Mouse (Mus musculus): ENCODE measurements at regions not wholly inside any gene's neighbourhood (a gene's known extent, or its start where the extent isn't known, plus 50 kb on each side); places are given as distances from the start of the nearest gene placed in this dataset.

DNA sequence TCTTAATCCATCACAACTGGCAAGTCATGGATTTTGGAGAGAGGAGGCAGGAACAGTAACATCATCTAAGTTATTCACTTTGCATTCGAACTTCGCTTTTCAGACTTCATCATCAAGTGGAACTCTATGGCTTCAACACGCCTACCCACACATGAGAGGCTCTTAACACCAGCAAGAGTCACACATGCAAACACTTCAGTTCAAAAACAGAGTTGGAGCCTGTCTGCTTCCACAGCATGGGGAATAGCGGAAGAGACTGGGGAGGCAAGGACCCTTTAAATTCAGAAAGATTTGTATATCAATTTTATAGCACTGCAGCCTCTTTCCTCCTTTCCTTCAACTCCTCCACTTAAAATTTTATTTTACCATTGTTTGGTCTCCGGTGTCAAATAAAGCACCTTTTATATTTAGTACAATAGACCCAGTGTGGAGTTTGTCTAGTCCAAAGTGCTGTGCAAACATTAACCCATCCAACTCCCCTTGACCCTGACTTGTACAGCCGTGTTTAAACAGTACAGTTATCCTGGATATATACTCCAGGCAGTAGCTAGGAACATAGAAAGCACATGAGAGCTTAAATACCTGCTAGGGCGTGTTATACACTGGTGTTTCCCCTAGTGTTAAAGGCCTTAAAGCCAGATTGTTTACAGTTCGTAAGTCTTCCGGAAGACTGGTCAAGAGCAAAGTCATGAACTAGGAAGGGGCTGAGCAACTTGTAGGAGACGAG, 203.5 kb downstream of the Fgf9 start:
- no peak for ATAC-seq (ENCODE audit: poor library complexity, severe bottlenecking)

DNA sequence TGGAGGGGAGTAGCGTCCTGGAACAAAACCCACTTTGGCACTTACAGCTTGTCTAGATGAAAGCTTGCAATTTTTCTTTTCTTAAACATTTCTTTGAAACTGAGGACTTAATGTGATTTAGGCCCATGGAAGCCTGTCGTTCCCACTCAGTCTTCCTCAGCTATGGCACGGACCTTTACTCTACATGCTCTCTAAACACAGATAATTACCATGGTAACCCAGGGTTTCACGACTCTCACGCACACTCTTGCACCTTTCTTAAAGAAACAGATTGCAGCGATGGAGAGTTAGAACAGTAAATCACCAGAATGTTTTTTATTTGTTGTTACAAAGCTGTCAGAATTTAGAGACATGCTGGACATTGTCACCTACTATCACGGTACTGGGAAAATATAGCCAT, 195.0 kb downstream of the Fgf9 start:
- ATAC-seq (ENCODE audit: poor library complexity, severe bottlenecking) = no peak

DNA sequence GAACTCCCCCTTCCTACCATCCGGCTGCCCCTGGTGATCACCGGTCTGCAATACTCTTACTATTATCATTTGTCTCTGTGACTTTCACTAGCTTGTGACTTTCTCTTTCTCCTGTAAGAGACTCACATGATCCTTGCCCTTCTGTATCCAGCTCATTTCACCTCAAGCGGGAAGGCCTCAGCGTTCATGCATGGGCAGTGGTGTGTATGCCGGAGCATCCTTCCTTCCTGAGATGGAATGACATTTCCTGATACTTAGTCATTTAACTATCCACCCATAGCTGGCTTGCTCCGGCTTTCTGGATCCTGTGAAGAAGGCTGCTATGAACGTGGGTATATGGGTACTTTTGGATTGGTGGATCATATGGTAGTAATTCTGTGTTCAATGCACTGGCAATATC, 194.1 kb downstream of the Fgf9 start:
- ATAC-seq (ENCODE audit: poor library complexity, severe bottlenecking) = no peak

DNA sequence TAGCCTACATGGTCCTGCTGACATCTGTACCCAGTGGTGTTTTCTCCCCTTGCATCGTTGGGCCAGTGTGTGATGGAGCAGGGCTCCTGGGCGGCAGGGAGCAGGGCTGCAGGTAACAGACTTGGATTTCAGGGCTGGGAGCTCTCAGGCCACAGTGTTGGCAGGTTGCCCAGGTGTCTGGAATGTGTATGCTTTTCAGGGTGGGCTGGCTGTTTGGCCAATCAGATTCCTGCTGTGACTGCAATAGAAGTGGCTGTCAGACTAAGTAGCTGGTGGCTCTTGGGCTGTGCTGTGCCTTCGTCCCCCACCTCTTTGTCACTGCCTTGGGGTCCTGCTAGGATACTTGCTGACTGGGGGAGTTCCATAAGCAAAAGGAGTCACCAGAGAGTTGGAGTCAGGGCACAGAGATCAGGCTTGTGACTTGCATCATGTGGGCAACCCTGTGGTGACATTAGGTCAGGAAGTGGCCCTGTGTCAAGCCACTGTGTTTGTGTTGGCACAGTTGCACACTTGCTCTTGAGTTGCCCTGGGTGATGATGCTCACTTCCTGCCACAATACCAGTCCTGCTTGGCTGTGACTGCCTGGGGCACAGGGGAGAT, 183.1 kb downstream of the Fgf9 start:
- no peak for ATAC-seq (ENCODE audit: poor library complexity, severe bottlenecking)

DNA sequence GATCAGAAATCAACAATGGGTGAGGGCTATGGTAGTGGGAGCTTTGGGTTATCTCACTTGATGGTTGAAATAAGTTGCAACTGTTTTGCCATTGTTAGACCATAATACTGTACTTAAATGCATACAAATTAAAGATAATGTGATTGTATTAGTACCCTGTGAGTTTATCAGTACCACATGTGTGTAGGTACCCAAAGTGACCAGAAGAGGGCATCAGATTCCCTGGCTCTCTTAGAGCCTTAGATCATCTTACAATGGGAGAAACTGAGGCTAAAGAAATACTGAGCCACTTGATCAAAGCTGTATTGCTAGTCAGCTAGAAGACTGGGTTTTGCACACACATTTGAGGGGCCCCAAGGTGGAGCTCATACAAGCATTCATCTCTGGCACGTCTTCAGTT, 155.5 kb downstream of the Fgf9 start:
- ATAC-seq (ENCODE audit: poor library complexity, severe bottlenecking) = no peak

DNA sequence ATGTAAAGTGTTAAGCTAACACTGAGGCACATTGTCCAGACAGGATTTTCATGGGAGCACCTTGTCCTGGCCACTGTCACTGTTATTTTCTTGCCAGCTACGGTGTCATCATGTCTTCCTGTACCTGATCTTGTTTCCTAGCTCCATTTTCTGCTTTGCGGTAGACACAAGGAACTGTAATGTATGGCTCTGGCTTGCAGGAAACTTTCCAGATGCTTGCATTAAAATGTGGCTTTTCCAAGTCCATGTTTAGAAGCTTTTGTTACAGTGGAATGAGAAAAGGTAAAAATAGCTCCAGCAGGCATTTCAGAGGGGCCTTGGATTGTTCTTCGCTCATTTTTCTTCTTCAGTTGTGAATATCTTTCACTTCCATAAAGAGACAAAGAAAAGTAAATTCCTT, 154.1 kb downstream of the Fgf9 start:
- no peak for ATAC-seq (ENCODE audit: poor library complexity, severe bottlenecking)

DNA sequence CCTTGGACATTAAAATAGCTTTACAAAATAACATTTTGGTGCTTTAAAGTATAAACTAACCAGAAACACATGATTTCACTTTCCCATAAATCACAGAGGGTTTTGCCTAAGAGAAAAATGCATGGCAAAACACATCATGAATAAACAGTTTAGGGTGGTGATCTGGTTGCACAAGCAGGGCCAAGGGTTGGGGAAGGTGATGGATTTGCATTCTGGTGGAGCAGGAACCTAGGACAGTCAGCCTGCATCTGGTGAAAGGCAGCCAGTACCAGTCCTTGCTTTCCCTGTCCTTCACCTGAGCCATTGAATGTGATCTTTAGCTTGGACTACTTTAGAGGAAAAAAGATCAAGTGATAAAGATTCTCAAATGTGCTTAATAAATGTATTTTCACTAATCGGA, 138.1 kb downstream of the Fgf9 start:
- no peak for ATAC-seq (ENCODE audit: poor library complexity, severe bottlenecking)

DNA sequence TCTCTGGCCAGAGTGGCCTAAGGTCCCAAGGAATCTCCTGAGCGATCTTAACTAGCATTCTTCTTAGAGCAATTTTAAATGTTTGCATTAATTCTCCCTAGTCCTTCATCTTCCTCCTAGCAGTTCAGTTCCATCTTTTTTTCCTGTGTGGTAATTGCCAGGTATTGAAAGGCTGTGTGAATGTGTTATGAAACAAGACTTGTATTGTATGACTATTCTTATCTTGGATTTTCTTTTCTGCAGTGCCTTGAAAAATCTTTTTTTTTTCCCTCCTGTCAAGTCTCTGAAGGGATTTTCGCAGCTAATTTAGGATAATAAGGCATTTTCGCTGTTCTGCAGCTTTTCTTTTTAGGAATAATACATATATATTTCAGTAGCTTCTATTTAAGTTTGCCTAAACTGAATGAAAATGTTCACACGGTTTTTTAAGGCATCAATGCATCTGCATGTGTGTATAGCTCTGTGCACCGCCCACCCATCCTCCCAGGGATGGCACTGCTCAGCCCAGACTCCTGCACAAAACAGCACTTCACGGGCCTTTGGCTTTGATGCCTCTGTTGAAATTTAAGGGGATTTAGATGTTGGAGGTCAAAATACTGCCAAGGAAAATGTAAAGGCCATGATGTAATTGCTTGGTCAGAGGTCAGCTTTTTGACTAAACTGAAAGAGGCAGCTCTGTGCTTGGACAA, 132.4 kb downstream of the Fgf9 start:
- no peak for ATAC-seq (ENCODE audit: poor library complexity, severe bottlenecking)

DNA sequence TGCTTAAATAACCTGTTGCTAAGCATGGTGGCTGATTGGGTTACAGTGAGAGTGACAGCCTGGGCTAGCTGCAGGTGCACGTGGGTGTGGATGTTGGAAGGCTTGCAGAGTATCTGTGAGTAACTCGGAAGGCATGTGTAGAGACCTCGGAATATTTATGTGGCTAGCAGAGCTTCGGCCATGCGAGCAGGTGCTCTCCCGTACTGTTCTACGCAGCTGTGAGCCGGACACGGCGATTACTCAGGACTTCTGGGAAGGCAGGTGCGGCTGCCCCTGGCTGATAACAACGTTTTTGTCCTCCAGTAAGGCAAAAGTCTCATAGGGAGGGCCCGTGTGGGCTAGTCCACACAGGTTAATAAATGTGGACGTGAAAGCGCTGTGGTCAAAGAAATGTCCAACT, 119.6 kb downstream of the Fgf9 start:
- ATAC-seq (ENCODE audit: poor library complexity, severe bottlenecking) = no peak

DNA sequence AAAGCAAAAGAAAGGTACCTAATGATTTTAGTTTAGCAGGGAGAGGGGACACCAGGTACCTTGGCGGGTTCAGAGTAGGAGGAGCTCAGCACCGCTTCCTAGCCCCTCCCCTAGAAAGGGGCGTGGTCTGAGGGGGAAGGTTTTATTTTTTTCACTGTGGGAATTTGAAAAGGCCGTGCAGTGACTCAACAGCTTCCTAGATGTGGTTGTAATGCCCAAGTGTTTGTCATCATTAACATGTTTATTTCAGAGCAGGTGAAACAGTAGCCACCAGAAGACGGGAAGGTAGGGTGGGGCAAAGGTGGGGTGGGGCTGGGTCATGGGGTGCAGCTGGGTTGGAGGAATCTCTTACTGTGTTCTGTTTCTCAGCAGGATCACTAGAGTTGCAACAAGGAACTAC, 112.5 kb downstream of the Fgf9 start:
- ATAC-seq (ENCODE audit: poor library complexity, severe bottlenecking) = no peak

DNA sequence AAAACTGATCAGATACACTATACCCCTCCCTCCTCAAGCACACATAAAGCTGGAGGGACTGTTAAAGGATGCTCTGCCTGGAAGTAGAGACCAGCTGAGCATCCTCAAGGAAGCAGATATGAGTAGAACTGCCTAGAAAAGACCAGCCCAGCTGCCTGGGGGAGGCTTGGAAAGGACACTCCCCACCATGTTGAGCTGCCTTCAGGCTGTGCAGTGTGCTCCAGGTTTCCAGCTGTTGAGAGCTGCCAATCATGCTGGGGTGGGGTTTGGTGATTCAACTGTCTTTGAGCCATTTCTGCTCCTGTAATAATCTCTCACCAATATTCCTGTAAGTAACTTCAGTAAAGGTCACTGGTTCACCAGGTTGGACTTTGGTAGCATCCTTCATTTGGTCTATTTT, 110.4 kb downstream of the Fgf9 start:
- no peak for ATAC-seq (ENCODE audit: poor library complexity, severe bottlenecking)

DNA sequence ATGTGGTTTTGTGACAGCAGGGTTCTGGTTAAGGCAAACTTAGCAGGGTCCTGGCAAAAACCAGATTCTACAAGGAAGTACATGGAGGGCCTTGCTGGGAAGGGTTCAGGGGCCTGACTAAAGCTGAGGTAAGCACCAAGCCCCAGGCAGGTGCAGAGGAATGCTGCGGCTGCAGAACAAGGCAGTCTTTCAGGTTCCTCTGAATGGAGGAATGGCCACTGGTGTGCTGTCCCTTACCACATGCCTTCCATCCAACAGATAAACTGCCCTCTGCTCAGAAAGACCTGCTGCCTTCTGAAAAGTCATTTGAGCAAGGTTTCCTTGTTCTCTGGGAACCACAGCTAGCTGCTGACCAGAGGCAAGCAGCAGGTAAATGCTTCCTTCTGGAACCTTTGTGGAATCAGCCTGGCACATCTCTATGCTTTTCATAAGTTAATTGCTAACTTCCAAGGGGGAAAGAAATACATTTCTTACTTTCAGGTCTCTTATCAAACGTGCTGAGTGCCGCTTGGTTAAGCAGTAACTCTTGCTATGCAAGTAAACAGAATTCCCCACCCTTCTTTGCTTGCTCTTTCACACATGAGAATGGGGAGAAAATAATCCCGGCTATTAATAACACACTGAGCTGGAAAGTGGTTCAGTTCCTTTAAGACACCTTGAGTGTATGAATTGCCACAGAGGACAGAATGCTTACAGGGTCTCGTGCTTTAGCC, 105.5 kb downstream of the Fgf9 start:
- no peak for ATAC-seq (ENCODE audit: poor library complexity, severe bottlenecking)

DNA sequence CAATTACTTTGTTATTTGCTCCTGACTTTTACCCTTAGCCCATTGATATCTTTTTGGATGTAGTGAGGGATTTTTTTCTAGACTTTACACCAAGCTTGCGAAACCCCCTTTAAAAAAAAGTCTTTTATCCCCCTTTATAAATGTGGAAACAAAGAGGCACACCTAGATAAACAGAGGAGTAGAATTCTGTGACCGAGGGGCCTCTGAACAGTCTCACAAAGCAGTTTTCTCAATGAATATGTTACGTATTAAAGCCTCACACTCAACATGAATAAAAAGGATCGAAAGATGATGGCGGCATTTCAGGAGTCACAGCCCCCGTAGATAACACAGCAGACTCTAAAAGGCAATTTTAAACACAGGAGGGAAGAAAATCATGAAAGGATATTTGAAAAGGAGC, 104.2 kb downstream of the Fgf9 start:
- ATAC-seq (ENCODE audit: poor library complexity, severe bottlenecking) = no peak

DNA sequence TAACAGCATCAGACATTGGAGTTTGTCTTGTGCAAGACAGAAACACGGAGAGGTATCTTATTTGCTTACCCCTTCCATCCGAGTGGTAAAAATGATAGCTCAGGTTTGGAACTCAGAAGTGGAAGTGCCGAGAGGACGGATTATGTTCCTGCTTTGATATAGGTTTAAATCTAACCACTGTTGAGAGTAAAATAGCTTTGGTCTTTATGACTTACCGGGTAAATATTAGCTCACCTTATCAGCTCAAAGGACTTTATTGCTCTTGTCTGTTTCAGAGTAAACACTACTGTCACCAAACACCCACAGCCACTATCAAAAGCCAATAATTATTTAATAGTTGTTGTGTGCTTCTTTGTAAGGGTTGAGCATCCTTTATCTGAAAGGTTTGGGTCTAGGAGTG, 98.6 kb downstream of the Fgf9 start:
- ATAC-seq (ENCODE audit: poor library complexity, severe bottlenecking) = no peak

Measured in megakaryocyte, adult 5-6 weeks (primary cell).